Mouse (Mus musculus) thymus, postnatal 0 days (tissue): Measurements from ENCODE around the gene Tmem183a. TPM values are rescaled to one million over a fixed set of nuclear protein-coding genes. Genes with fewer than 3 reads are reported as not detected.

Source experiments
- DNase-seq: peaks from one replicate; pipeline ENCODE4 v3.0.0-alpha.2; 2015; ENCODE audit warnings: low spot score
- polyA plus RNA-seq: library from polyadenylated mRNA; unstranded; fragments of >200 nt; fragmentation: Nextera tagmentation; extraction: Ambion mirVana; gene quantifications from 2 replicates; pipeline ENCODE4 v1.2.1, GENCODE M21; 2015

Gene Tmem183a
- polyA plus RNA-seq, 1 experiment from 2014 or later, result 64.3 TPM

GRCm38 (mm10) chr1:134322591-134322990 is 39.2 kb downstream of the Tmem183a start:
- DNase-seq, result no peak

- no peak for DNase-seq
Observed at GRCm38 (mm10) chr1:134320691-134321301, 41.0 kb downstream of the Tmem183a start.

- no peak for DNase-seq
Observed at GRCm38 (mm10) chr1:134318261-134318660, 43.5 kb downstream of the Tmem183a start.

GRCm38 (mm10) chr1:134316361-134316760 is 45.4 kb downstream of the Tmem183a start:
- no peak for DNase-seq

GRCm38 (mm10) chr1:134315181-134315580 is 46.6 kb downstream of the Tmem183a start:
- DNase-seq, result no peak

GRCm38 (mm10) chr1:134311760-134312159 is 50.0 kb downstream of the Tmem183a start:
- no peak for DNase-seq

GRCm38 (mm10) chr1:134310729-134311128 is 51.0 kb downstream of the Tmem183a start:
- DNase-seq, result no peak

- DNase-seq, result no peak
Observed at GRCm38 (mm10) chr1:134310291-134310690, 51.5 kb downstream of the Tmem183a start.

- peak; percentile 44 for DNase-seq
Observed at GRCm38 (mm10) chr1:134307409-134307808, 54.4 kb downstream of the Tmem183a start.

GRCm38 (mm10) chr1:134304940-134305339 is 56.8 kb downstream of the Tmem183a start:
- no peak for DNase-seq

GRCm38 (mm10) chr1:134302568-134303238 is 59.1 kb downstream of the Tmem183a start:
- DNase-seq, result peak; percentile 7

- no peak for DNase-seq
Observed at GRCm38 (mm10) chr1:134298636-134299411, 63.0 kb downstream of the Tmem183a start.

- no peak for DNase-seq
Observed at GRCm38 (mm10) chr1:134297265-134297664, 64.5 kb downstream of the Tmem183a start.

Other genes with a start within 250 kb of the Tmem183a start
- 5.3 and 5.9 TPM in 2 replicates for gene Chil1, start 179.8 kb downstream of the Tmem183a start, polyA plus RNA-seq
- 0.76 and 0.82 TPM in 2 replicates for gene Mybph, start 168.5 kb downstream of the Tmem183a start, polyA plus RNA-seq
- 0.14 and 0.21 TPM in 2 replicates for gene Adora1, start 126.5 kb downstream of the Tmem183a start, polyA plus RNA-seq
- 3.0 and 3.5 TPM in 2 replicates for gene Myog, start 72.0 kb downstream of the Tmem183a start, polyA plus RNA-seq
- gene Ppfia4, start 29.1 kb downstream of the Tmem183a start, polyA plus RNA-seq, result 2.1 and 3.2 TPM in 2 replicates
- gene 4933406M09Rik, start 24.0 kb upstream of the Tmem183a start, polyA plus RNA-seq, result not detected in 2 replicates
- 13.4 and 20.4 TPM in 2 replicates for gene Cyb5r1, start 43.6 kb upstream of the Tmem183a start, polyA plus RNA-seq
- gene Adipor1, start 53.4 kb upstream of the Tmem183a start, polyA plus RNA-seq, result 65.8 and 67.9 TPM in 2 replicates
- gene Klhl12, start 93.6 kb upstream of the Tmem183a start, polyA plus RNA-seq, result 12.7 and 14.3 TPM in 2 replicates
- 46.2 and 46.4 TPM in 2 replicates for gene Rabif, start 132.7 kb upstream of the Tmem183a start, polyA plus RNA-seq
- not detected in 2 replicates for gene Mgat4e, start 187.7 kb upstream of the Tmem183a start, polyA plus RNA-seq
- 43.7 and 53.6 TPM in 2 replicates for gene Kdm5b, start 198.2 kb upstream of the Tmem183a start, polyA plus RNA-seq